8 mouse cellular contexts compared by ENCODE assay signal in the genomic region with DNA sequence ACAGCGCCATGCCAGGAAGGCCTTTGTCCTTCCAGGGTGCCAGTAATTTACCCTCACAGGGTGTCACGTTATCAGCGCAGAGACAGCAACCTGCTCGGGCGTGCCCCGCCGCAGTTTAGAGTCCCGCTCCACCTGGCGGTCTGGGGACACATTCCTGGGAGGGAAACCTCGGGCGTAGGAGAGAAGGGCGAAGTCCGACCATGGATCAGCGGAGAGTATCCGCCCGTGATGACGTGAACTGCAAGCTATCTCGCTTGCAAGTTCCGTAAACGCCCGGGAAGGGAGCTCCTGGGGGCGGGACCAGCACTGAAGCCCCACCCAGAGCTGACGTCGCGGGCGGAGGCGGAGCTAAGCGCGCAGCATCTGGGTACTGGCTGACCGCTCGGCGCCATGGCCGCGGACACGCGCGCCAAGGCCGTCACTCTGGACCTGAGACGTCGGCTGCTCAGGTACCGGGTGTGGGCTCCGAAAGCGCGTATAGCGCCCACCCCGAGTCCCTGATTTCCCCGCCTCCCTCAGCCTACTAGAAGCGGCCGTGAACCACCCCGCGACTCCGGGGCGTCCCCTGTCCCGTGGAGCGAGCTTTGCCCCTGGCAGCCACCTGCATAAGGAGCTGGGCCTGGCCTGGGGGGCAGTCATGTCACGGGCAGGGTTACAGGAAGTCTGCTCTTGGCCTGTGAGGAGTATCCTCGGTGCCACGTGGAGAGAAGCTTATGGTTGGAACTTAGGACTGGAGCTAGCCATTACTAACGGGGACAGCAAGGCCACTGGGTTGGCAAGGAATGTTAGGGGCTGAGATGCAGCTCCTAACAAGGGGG. TPM values are rescaled to one million over a fixed set of nuclear protein-coding genes. Genes with fewer than 3 reads are reported as not detected.
DNase-seq lines count a peak whose midpoint lies in the region; ATAC-seq and TF ChIP-seq lines count a peak whose summit lies in the region.

A gene (plus strand): TSS at position 327 of the 818 bp plus-strand sequence.

- peaks cover 41% of the 10 kb centered on the region for H3K36me3 ChIP-seq in E14TG2a.4 (ENCODE audit: insufficient read depth, low read length)
- H3K36me3 ChIP-seq in forebrain, embryonic 12.5 days (replicated peaks) = peaks cover 40% of the 10 kb centered on the region
- peaks cover 32% of the 10 kb centered on the region for H3K36me3 ChIP-seq in heart, postnatal 0 days (replicated peaks; ENCODE audit: control insufficient read depth, insufficient read depth, low read length)
- peaks cover 22% of the 10 kb centered on the region for H3K36me3 ChIP-seq in liver, embryonic 16.5 days (ENCODE audit: control insufficient read depth, insufficient read depth)
- peaks cover 38% of the 10 kb centered on the region for H3K36me3 ChIP-seq in neural tube, embryonic 13.5 days
- H3K36me3 ChIP-seq in testis, adult 2 months (ENCODE audit: control insufficient read depth, insufficient read depth, low read length) = no peaks in the 10 kb centered on the region

- H3K27ac ChIP-seq in forebrain, embryonic 12.5 days = peak within 1 kb of the TSS; percentile 95
- peak within 1 kb of the TSS; percentile 92 for H3K27ac ChIP-seq in heart, postnatal 0 days (ENCODE audit: low read depth)
- H3K27ac ChIP-seq in liver, embryonic 16.5 days (ENCODE audit: low read length) = peak within 1 kb of the TSS; percentile 94
- H3K27ac ChIP-seq in neural tube, embryonic 13.5 days (replicated peaks) = peak within 1 kb of the TSS; percentile 96
- H3K27ac ChIP-seq in testis, adult 2 months (ENCODE audit: control insufficient read depth, insufficient read depth, low read depth, low read length) = peak within 1 kb of the TSS; percentile 96

- peak within 1 kb of the TSS; percentile 98 for H3K4me3 ChIP-seq in E14TG2a.4 (replicated peaks; ENCODE audit: low read length)
- H3K4me3 ChIP-seq in forebrain, embryonic 12.5 days (replicated peaks) = peak within 1 kb of the TSS; percentile 63
- peak within 1 kb of the TSS; percentile 78 for H3K4me3 ChIP-seq in heart, postnatal 0 days (ENCODE audit: low read depth, low read length)
- peak within 1 kb of the TSS; percentile 89 for H3K4me3 ChIP-seq in liver, embryonic 16.5 days (ENCODE audit: low read depth, low read length)
- peak within 1 kb of the TSS; percentile 66 for H3K4me3 ChIP-seq in neural tube, embryonic 13.5 days
- H3K4me3 ChIP-seq in testis, adult 2 months (ENCODE audit: control insufficient read depth, low read depth, low read length) = peak within 1 kb of the TSS; percentile 92

- peak; percentile 93 for ATAC-seq in forebrain, embryonic 12.5 days (ENCODE audit: low FRiP score)
- peak; percentile 96 for ATAC-seq in heart, postnatal 0 days (ENCODE audit: insufficient read depth, low read depth)
- ATAC-seq in liver, embryonic 16.5 days (ENCODE audit: low read depth) = peak; percentile 91
- ATAC-seq in neural tube, embryonic 13.5 days (ENCODE audit: low read depth) = peak; percentile 95

- no peaks in the 10 kb centered on the region for H3K9me3 ChIP-seq in E14TG2a.4 (ENCODE audit: low read length)
- H3K9me3 ChIP-seq in forebrain, embryonic 12.5 days = no peaks in the 10 kb centered on the region
- no peaks in the 10 kb centered on the region for H3K9me3 ChIP-seq in heart, postnatal 0 days (replicated peaks; ENCODE audit: control insufficient read depth, low read length)
- H3K9me3 ChIP-seq in liver, embryonic 16.5 days (replicated peaks; ENCODE audit: control insufficient read depth, low read length) = no peaks in the 10 kb centered on the region
- no peaks in the 10 kb centered on the region for H3K9me3 ChIP-seq in neural tube, embryonic 13.5 days

- H3K4me2 ChIP-seq in forebrain, embryonic 12.5 days = peak within 1 kb of the TSS; percentile 91
- peak within 1 kb of the TSS; percentile 82 for H3K4me2 ChIP-seq in heart, postnatal 0 days (ENCODE audit: low read depth, low read length)
- peak within 1 kb of the TSS; percentile 93 for H3K4me2 ChIP-seq in liver, embryonic 16.5 days (ENCODE audit: low read depth, low read length)
- H3K4me2 ChIP-seq in neural tube, embryonic 13.5 days = peak within 1 kb of the TSS; percentile 89

- TF ChIP-seq CTCF in E14TG2a.4 (conservative IDR thresholded peaks at IDR 0.05; ENCODE audit: low read length) = no peak
- peak; percentile 37 for TF ChIP-seq CTCF in heart, postnatal 0 days (IDR thresholded peaks at IDR 0.05; ENCODE audit: low read depth)
- no peak for TF ChIP-seq CTCF in testis, adult 2 months (IDR thresholded peaks at IDR 0.05; ENCODE audit: control insufficient read depth, insufficient read depth, insufficient replicate concordance, low read depth, low read length)

- peak; percentile 84 for TF ChIP-seq POLR2A in testis, adult 2 months (IDR thresholded peaks at IDR 0.05; ENCODE audit: control insufficient read depth, low read depth, low read length)

- peaks cover 3% of the 10 kb centered on the region; the same call in 1 of the 2 replicates for H3K27me3 ChIP-seq in E14TG2a.4 (ENCODE audit: insufficient read depth, low read length)
- no peaks in the 10 kb centered on the region for H3K27me3 ChIP-seq in forebrain, embryonic 12.5 days
- no peaks in the 10 kb centered on the region for H3K27me3 ChIP-seq in heart, postnatal 0 days (ENCODE audit: control insufficient read depth, insufficient read depth, low read length)
- no peaks in the 10 kb centered on the region for H3K27me3 ChIP-seq in liver, embryonic 16.5 days (ENCODE audit: control insufficient read depth, insufficient read depth, low read depth, low read length)
- H3K27me3 ChIP-seq in neural tube, embryonic 13.5 days = no peaks in the 10 kb centered on the region
- H3K27me3 ChIP-seq in testis, adult 2 months (ENCODE audit: control insufficient read depth, insufficient read depth, low read length) = no peaks in the 10 kb centered on the region

- peak; percentile 38; the same call in 1 of the 2 replicates for TF ChIP-seq EP300 in heart, postnatal 0 days (IDR thresholded peaks at IDR 0.05; ENCODE audit: low read depth)

- peaks cover 47% of the 10 kb centered on the region for H3K4me1 ChIP-seq in E14TG2a.4 (replicated peaks; ENCODE audit: low read depth, low read length)
- peaks cover 23% of the 10 kb centered on the region for H3K4me1 ChIP-seq in forebrain, embryonic 12.5 days
- H3K4me1 ChIP-seq in heart, postnatal 0 days (ENCODE audit: control insufficient read depth, insufficient read depth) = peaks cover 25% of the 10 kb centered on the region
- peaks cover 27% of the 10 kb centered on the region for H3K4me1 ChIP-seq in liver, embryonic 16.5 days (ENCODE audit: control insufficient read depth, low read depth, low read length)
- H3K4me1 ChIP-seq in neural tube, embryonic 13.5 days (replicated peaks) = peaks cover 29% of the 10 kb centered on the region
- peaks cover 23% of the 10 kb centered on the region for H3K4me1 ChIP-seq in testis, adult 2 months (ENCODE audit: control insufficient read depth, insufficient read depth, low read length)

- peak; percentile 93 for DNase-seq in c-Kit-positive CD71-positive TER-119-positive erythroid progenitor cells, embryonic 14.5 days (ENCODE audit: low spot score)
- peak; percentile 93 for DNase-seq in heart, postnatal 0 days (ENCODE audit: low spot score)
- peak; percentile 98 to 99 for DNase-seq in kidney, postnatal 4 days

- under 1% methylated on average over 59 of the region's 59 CpGs for WGBS in forebrain, embryonic 12.5 days
- whole genome bisulfite sequencing in heart, postnatal 0 days = under 1% methylated on average over 59 of the region's 59 CpGs
- under 1% methylated on average over 57 of the region's 59 CpGs for WGBS in liver, embryonic 16.5 days (ENCODE audit: insufficient replicate concordance)
- under 1% methylated on average over 59 of the region's 59 CpGs for WGBS in neural tube, embryonic 13.5 days

- peak within 1 kb of the TSS; percentile 80 for H3K9ac ChIP-seq in forebrain, embryonic 12.5 days
- peak within 1 kb of the TSS; percentile 82 for H3K9ac ChIP-seq in heart, postnatal 0 days (replicated peaks; ENCODE audit: low read depth, low read length)
- peak within 1 kb of the TSS; percentile 92 for H3K9ac ChIP-seq in liver, embryonic 16.5 days (ENCODE audit: low read depth, low read length)
- peak within 1 kb of the TSS; percentile 86 for H3K9ac ChIP-seq in neural tube, embryonic 13.5 days

RNA-seq across cellular contexts. Expression of the gene that starts here (rescaled TPM):
- polyA plus RNA-seq in forebrain, embryonic 12.5 days (2016; fragmentation: Nextera tagmentation; extraction: Ambion mirVana) = 15.1 and 16.4 TPM in 2 replicates
- total RNA-seq in heart, postnatal 0 days (2014; rRNA removed; ENCODE audit: low replicate concordance) = 14.5 and 35.2 TPM in 2 replicates
- polyA plus RNA-seq in heart, postnatal 0 days (2015; fragmentation: Nextera tagmentation; extraction: Ambion mirVana) = 12.7 and 13.9 TPM in 2 replicates
- 11.3 and 12.6 TPM in 2 replicates for polyA plus RNA-seq in liver, embryonic 16.5 days (2015; fragmentation: Nextera tagmentation; extraction: Ambion mirVana)
- polyA plus RNA-seq in neural tube, embryonic 13.5 days (2015; fragmentation: Nextera tagmentation; extraction: Ambion mirVana) = 9.9 and 10.2 TPM in 2 replicates
- 7.3 TPM in 2 replicates for polyA plus RNA-seq in testis, adult 2 months (2012; rRNA removed)

Comparison
In these comparisons a context has a peak if more than half of its experiments do, and no peak if none do; other contexts are left out.
1. Peak in every context shown above with its lines: DNase-seq, ATAC-seq, H3K4me3 ChIP-seq and H3K27ac ChIP-seq.